Mouse (Mus musculus) G1E (cell line): ENCODE results near the gene Wdr83os. TPM values are rescaled to one million over a fixed set of nuclear protein-coding genes. Genes with fewer than 3 reads are reported as not detected.

Source experiments
- ATAC-seq: 2 replicates; pipeline ENCODE4 v1.8.0; 2016; ENCODE audit warnings: mild to moderate bottlenecking; ENCODE audit not compliant: insufficient number of reproducible peaks, poor library complexity, low FRiP score, severe bottlenecking; ENCODE audit errors: extremely low read depth
- DNase-seq: peaks from one replicate; pipeline ENCODE4 v3.0.0; 2012; ENCODE audit warnings: low spot score
- H3K27me3 ChIP-seq: 2 replicates; pipeline ENCODE4 v1.6.1; 2012; ENCODE audit warnings: mild to moderate bottlenecking, low read length, inconsistent platforms; ENCODE audit not compliant: insufficient read depth
- H3K36me3 ChIP-seq: replicated peaks from 2 replicates; pipeline ENCODE3; 2012; ENCODE audit warnings: mild to moderate bottlenecking, inconsistent platforms
- H3K4me1 ChIP-seq: 2 replicates; pipeline ENCODE4 v1.6.1; 2012; ENCODE audit warnings: low read depth, low read length, inconsistent platforms, mixed read lengths; ENCODE audit not compliant: insufficient read depth
- H3K4me3 ChIP-seq: 2 replicates; pipeline ENCODE4 v1.5.1; 2012; ENCODE audit warnings: low read depth, mild to moderate bottlenecking, inconsistent platforms, low read length, moderate library complexity, mixed read lengths
- H3K9me3 ChIP-seq: replicated peaks from 2 replicates; pipeline ENCODE4 v1.6.1; 2012; ENCODE audit warnings: inconsistent platforms
- CTCF ChIP-seq: IDR thresholded peaks from 2 replicates; pipeline ENCODE4 v1.5.1; 2012; ENCODE audit warnings: low read depth, low read length, inconsistent platforms, mixed read lengths
- GATA1 ChIP-seq: IDR thresholded peaks from 2 replicates; pipeline ENCODE4 v1.6.1; 2012; ENCODE audit warnings: borderline replicate concordance, low read length, inconsistent platforms, mixed read lengths
- GATA2 ChIP-seq: IDR thresholded peaks from 2 replicates; pipeline ENCODE4 v1.6.1; 2012; ENCODE audit warnings: low read depth, low read length, inconsistent platforms, borderline replicate concordance
- POLR2AphosphoS5 ChIP-seq: IDR thresholded peaks from 2 replicates; pipeline ENCODE4 v1.6.1; 2012; ENCODE audit warnings: low read depth, low read length, inconsistent platforms; ENCODE audit not compliant: insufficient replicate concordance
- TAL1 ChIP-seq: conservative IDR thresholded peaks from 2 replicates; pipeline ENCODE4 v1.6.1; 2012; ENCODE audit warnings: low read depth, low read length, inconsistent platforms, mixed read lengths
- polyA plus RNA-seq: library from polyadenylated mRNA; stranded (reverse); fragments of >175 nt; gene quantifications from 2 replicates; pipeline ENCODE4 v1.2.3, GENCODE M21; 2012
- total RNA-seq, 2 experiments: library from RNA; stranded (forward) in 1 of 2; stranded (reverse) in 1 of 2; fragments of 200-1000 nt in 1 of 2; fragments of >200 nt in 1 of 2; fragmentation: Nextera tagmentation in 1 of 2; gene quantifications; 2 replicates each; pipeline ENCODE4 v1.2.3; 2014 to 2017

Wdr83os gene
- total and polyA plus RNA-seq, 3 experiments: 11.7 to 79.0 (median 22.0) TPM

DNA sequence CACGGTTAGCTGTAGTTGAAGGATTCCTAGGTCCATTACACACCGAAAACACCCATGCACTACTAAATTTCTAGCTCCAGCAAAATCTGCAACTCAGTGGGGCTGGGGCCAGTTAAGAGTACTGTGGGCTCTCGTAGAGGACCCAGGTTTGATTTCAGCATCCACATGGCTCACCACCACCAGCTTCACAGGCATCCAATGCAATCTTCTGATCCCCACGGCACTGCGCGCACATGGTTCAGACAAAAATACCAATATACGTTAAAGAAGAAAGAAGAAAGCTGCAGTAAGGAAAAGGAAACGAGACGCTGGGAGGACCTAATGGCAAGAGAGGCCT lies 44.2 kb upstream of the Wdr83os start:
- DNase-seq: no peak
- Histone ChIP-seq H3K9me3 (no peaks in the 10 kb centered on the region), H3K36me3 (peaks cover 62% of the 10 kb centered on the region), H3K27me3 (no peaks in the 10 kb centered on the region), H3K4me3 (peak overlapping the region; percentile 90), H3K4me1 (peaks cover 59% of the 10 kb centered on the region)
- TF ChIP-seq POLR2AphosphoS5 (no peak), GATA2 (no peak), TAL1 (no peak), CTCF (no peak), GATA1 (no peak)
- no peak for ATAC-seq

DNA sequence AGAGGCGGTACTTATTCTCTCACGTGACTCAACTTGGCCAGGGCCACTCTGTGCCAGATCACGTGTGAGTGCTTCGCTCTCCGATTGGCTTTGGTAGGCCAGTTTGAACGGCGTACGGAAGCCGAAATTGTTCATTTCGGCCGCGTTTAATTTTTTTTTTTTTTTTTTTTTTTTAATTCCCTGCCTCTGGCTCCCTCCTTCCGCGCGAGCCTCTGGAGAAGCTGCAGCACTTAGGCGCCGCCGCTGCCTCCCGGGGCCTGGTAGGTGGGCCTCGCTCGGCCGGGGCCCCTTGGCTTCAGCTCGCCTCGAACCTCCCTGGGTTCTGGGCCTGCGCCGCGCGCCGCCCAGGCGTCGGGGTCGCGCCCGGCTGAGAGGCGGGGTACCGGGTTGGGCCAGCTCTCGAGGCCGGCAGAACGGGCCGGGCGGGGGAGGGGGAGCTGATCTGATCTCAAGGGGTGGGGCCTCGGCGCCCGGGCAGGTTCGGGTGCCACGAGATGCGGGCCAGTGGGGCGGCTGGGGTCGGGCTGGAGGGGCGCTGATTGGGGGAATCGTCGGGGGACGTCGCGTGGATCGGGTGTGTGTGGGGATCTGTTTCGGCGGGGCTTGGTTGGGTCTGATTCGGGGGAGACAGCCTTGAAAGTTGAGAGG lies 43.7 kb upstream of the Wdr83os start, which contains the start of gene Tnpo2:
Tnpo2 (plus strand) TSS at position 198 of the 648 bp plus-strand sequence.
- Histone ChIP-seq H3K9me3 (no peaks in the 10 kb centered on the region), H3K27me3 (no peaks in the 10 kb centered on the region), H3K4me1 (peaks cover 59% of the 10 kb centered on the region), H3K4me3 (peak within 1 kb of the TSS; percentile 90), H3K36me3 (peaks cover 62% of the 10 kb centered on the region)
- TF ChIP-seq GATA1: no peak
- TF ChIP-seq TAL1: no peak
- no peak for TF ChIP-seq GATA2
- TF ChIP-seq POLR2AphosphoS5: no peak
- TF ChIP-seq CTCF: no peak
- peak; percentile 92 for DNase-seq
- ATAC-seq: peak; percentile 83

DNA sequence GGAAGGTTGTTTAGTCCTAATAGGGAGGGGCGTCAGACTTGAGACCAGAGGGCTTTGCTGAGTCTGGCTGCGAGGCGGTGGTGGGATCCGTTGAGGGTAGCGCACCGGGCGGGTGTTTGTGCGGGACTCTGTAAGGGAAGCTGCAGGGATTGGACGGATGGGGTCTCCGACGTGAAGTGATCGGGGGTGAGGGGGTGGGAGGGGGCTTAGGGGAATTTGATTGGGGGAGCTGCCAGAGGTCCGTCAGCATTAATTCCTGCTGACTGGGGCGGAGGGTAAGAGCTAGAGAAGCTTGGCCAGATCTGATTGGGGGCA lies 43.2 kb upstream of the Wdr83os start:
- no peaks in the 10 kb centered on the region for H3K27me3 ChIP-seq
- peak overlapping the region; percentile 90 for H3K4me3 ChIP-seq
- TF ChIP-seq GATA1 (no peak), POLR2AphosphoS5 (no peak)
- DNase-seq (peak; percentile 59), ATAC-seq (0 out of 2 replicates have a peak, but pooled peaks have one; percentile 7)
- no peaks in the 10 kb centered on the region for H3K9me3 ChIP-seq
- H3K4me1 ChIP-seq: peaks cover 59% of the 10 kb centered on the region
- H3K36me3 ChIP-seq: peaks cover 62% of the 10 kb centered on the region

DNA sequence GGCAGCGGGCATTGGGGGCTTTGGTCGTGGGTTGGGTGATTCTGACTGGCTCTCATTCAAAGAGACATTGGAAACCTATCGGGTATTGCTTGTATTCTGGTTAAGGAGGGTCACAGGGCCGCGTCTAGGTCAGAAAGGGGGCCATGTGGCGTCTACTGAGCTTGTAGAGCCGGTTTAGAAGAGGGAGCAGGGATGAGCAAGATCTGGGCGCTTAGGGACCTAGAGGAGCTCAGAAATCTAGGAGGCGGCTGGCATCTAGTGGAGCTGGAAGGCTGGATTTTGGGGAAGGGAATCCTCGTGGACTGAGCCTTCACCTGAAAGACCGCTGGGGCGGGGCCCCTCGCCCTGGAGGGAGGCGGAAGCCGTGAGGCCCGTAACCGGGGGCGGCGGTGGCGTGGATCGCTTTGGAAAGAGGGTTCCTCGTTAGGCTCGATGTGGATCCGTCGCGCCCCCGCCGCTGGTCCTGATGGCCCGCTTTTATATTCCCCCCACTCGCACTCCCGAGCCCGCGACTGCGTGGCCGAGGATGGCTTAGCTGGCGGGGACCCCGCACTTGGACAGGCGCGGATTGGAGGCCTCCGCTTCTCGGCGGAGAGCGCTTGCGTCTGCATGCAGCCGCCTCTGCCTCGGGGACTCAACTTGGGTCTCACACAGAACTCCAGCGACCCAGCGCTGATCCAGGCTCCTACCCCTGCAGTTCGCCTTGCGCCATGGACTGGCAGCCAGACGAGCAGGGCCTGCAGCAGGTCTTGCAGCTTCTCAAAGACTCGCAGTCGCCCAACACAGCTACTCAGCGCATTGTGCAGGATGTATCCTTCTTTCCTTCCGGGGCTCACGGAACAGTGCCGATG lies 42.6 kb upstream of the Wdr83os start:
- H3K27me3 ChIP-seq: no peaks in the 10 kb centered on the region
- ATAC-seq (no peak), DNase-seq (peak; percentile 64)
- peak overlapping the region; percentile 90 for H3K4me3 ChIP-seq
- H3K9me3 ChIP-seq: no peaks in the 10 kb centered on the region
- H3K4me1 ChIP-seq: peaks cover 59% of the 10 kb centered on the region
- no peak for TF ChIP-seq GATA2
- TF ChIP-seq POLR2AphosphoS5: no peak; the same call in 1 of the 2 replicates
- no peak for TF ChIP-seq CTCF
- TF ChIP-seq TAL1: no peak
- no peak for TF ChIP-seq GATA1
- H3K36me3 ChIP-seq: peaks cover 61% of the 10 kb centered on the region

DNA sequence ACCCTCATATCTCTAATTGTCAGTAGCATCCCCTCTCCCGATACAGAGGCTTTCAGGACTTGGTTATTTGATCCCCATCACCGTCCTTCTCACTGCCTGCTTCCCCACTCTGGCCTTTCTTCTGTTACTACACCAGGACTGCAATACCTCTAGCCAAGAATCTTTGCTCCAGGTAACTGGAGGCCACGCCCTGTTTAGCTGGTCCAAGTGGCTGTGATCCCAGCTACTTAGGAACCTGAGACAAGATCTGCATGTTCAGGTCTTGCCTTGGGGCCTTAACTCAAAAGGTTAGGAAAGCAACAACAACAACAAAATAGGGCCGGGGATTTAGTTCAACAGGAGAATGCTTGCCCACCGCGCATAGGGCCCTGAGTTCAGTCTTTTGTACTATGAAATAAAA lies 36.9 kb upstream of the Wdr83os start:
- no peaks in the 10 kb centered on the region for H3K27me3 ChIP-seq
- no peaks in the 10 kb centered on the region for H3K9me3 ChIP-seq
- no peak overlapping the region for H3K4me3 ChIP-seq
- peaks cover 94% of the 10 kb centered on the region for H3K36me3 ChIP-seq
- ATAC-seq: no peak
- no peak for TF ChIP-seq GATA1
- no peak for TF ChIP-seq POLR2AphosphoS5
- no peak for TF ChIP-seq CTCF
- TF ChIP-seq GATA2: no peak
- TF ChIP-seq TAL1: no peak
- peaks cover 69% of the 10 kb centered on the region for H3K4me1 ChIP-seq
- no peak for DNase-seq

DNA sequence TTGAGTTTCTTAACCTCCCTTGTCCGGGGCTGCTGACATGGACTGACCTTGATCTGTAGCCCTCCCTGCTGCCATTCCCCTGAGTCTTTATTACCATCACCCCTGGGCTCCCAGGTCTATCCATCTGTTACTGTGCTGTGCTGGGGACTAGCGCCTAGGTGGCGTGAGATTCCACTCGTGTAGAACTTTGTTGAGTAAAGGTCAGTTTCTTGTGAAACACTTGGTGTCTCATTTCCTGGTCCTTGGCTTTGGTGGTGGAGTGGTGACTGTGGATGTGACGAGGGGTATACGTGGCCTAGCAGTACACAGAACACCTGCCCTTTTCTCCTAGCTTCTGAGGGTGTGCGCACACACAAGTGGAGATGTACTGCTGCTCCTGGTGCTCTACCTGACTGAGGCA lies 23.2 kb upstream of the Wdr83os start:
- TF ChIP-seq POLR2AphosphoS5 (no peak), CTCF (no peak), GATA1 (no peak)
- peaks cover 28% of the 10 kb centered on the region for H3K4me1 ChIP-seq
- H3K9me3 ChIP-seq: no peaks in the 10 kb centered on the region
- no peaks in the 10 kb centered on the region for H3K27me3 ChIP-seq
- no peak for ATAC-seq
- DNase-seq: no peak
- H3K4me3 ChIP-seq: no peak overlapping the region
- peaks cover 73% of the 10 kb centered on the region for H3K36me3 ChIP-seq
